Mouse (Mus musculus) liver, adult 2 months (tissue): Measurements from ENCODE around the gene Becn1. TPM values are rescaled to one million over a fixed set of nuclear protein-coding genes. Genes with fewer than 3 reads are reported as not detected.
A peak's percentile ranks its signal among the peaks of the same experiment; 100 is the strongest.

ENCODE experiments used
- DNase-seq: peaks from one replicate; pipeline ENCODE4 v3.0.0-alpha.2; 2011; ENCODE audit warnings: low read depth, low spot score; ENCODE audit errors: extremely low read depth
- H3K27ac ChIP-seq: fragments of 200-500 bp; replicated peaks from 2 replicates; pipeline ENCODE4 v1.5.1; 2012; ENCODE audit warnings: low read depth, mild to moderate bottlenecking, control low read depth, inconsistent platforms, low read length; ENCODE audit not compliant: insufficient read depth
- H3K27me3 ChIP-seq: fragments of 200-500 bp; 2 replicates; pipeline ENCODE4 v1.6.1; 2012; ENCODE audit warnings: mild to moderate bottlenecking, moderate library complexity, low read length, inconsistent platforms; ENCODE audit not compliant: control insufficient read depth, insufficient read depth
- H3K36me3 ChIP-seq: fragments of 200-500 bp; 2 replicates; pipeline ENCODE4 v1.6.1; 2012; ENCODE audit warnings: low read length, inconsistent platforms; ENCODE audit not compliant: control insufficient read depth, insufficient read depth
- H3K4me1 ChIP-seq: fragments of 200-500 bp; 2 replicates; pipeline ENCODE4 v1.6.1; 2011; ENCODE audit warnings: low read length; ENCODE audit not compliant: control insufficient read depth, insufficient read depth
- H3K4me3 ChIP-seq: fragments of 200-500 bp; 2 replicates; pipeline ENCODE4 v1.5.1; 2011; ENCODE audit warnings: low read depth, mild to moderate bottlenecking, control low read depth, low read length, moderate library complexity; ENCODE audit not compliant: insufficient read depth
- H3K79me2 ChIP-seq: fragments of 200-500 bp; 2 replicates; pipeline ENCODE4 v1.6.1; 2012; ENCODE audit warnings: inconsistent platforms, mild to moderate bottlenecking, low read length, moderate library complexity; ENCODE audit not compliant: control insufficient read depth, insufficient read depth
- H3K9ac ChIP-seq: fragments of 200-500 bp; 2 replicates; pipeline ENCODE4 v1.6.1; 2012; ENCODE audit warnings: low read depth, mild to moderate bottlenecking, control low read depth, inconsistent platforms, low read length
- CTCF ChIP-seq: fragments of 200-500 bp; IDR thresholded peaks from 2 replicates; pipeline ENCODE4 v1.5.1; 2011; ENCODE audit warnings: low read depth, low read length, control low read depth
- POLR2A ChIP-seq: fragments of 200-500 bp; IDR thresholded peaks from 2 replicates; pipeline ENCODE4 v1.6.1; 2011; ENCODE audit warnings: low read length, control low read depth; ENCODE audit not compliant: insufficient read depth; ENCODE audit errors: extremely low read depth
- WGBS: fragments of 180-500 bp; shearing (Covaris S2); methylation state at CpG from one replicate; pipeline ENCODE4 v1.1.7; 2018; 5-methylcytosine and 5-hydroxymethylcytosine counted together
- polyA plus RNA-seq: library from polyadenylated mRNA; depleted of rRNA; stranded (reverse); fragments of >200 nt; gene quantifications from 2 replicates; pipeline ENCODE4 v1.2.3, GENCODE M21; 2012; rRNA removed
- total RNA-seq: library from RNA; depleted of rRNA; stranded (reverse); fragments of >200 nt; gene quantifications from 2 replicates; pipeline ENCODE4 v1.2.3, GENCODE M21; 2014; rRNA removed

The Becn1 gene
- total and polyA plus RNA-seq, 2 experiments: 50.8 to 57.8 TPM

GRCm38 (mm10) chr11:101246702-101247012 is 55.4 kb downstream of the Becn1 start:
- Histone ChIP-seq H3K36me3 (no peaks in the 10 kb centered on the region), H3K9ac (peak overlapping the region; percentile 87), H3K79me2 (no peaks in the 10 kb centered on the region), H3K4me1 (peaks cover 1% of the 10 kb centered on the region; the same call in 1 of the 2 replicates), H3K27ac (peak overlapping the region; percentile 70), H3K27me3 (peaks cover 8% of the 10 kb centered on the region; the same call in 1 of the 2 replicates), H3K4me3 (peak overlapping the region; percentile 97)
- DNase-seq: no peak
- WGBS: 61% methylated on average over 7 of the region's 7 CpGs
- TF ChIP-seq CTCF: no peak
- TF ChIP-seq POLR2A: no peak

- Histone ChIP-seq H3K4me1 (peaks cover 1% of the 10 kb centered on the region; the same call in 1 of the 2 replicates), H3K27me3 (peaks cover 8% of the 10 kb centered on the region; the same call in 1 of the 2 replicates), H3K9ac (peak within 1 kb of the TSS; percentile 87), H3K27ac (peak within 1 kb of the TSS; percentile 83), H3K79me2 (no peaks in the 10 kb centered on the region), H3K4me3 (peak within 1 kb of the TSS; percentile 97), H3K36me3 (no peaks in the 10 kb centered on the region)
- no peak for TF ChIP-seq CTCF
- no peak for TF ChIP-seq POLR2A
- 7% methylated on average over 61 of the region's 63 CpGs for WGBS
- DNase-seq: no peak
These were observed 56.0 kb downstream of the Becn1 start, which contains the start of gene Ramp2 for GRCm38 (mm10) chr11:101245855-101246701. Ramp2 (plus strand) TSS chr11:101246028.

- Histone ChIP-seq H3K36me3 (no peaks in the 10 kb centered on the region), H3K9ac (no peak overlapping the region), H3K79me2 (no peaks in the 10 kb centered on the region), H3K4me3 (no peak overlapping the region), H3K27ac (peak overlapping the region; percentile 26; the same call in 1 of the 2 replicates), H3K4me1 (peaks cover 1% of the 10 kb centered on the region; the same call in 1 of the 2 replicates), H3K27me3 (peaks cover 8% of the 10 kb centered on the region; the same call in 1 of the 2 replicates)
- DNase-seq: peak; percentile 69
- TF ChIP-seq POLR2A: no peak
- TF ChIP-seq CTCF: no peak
- 25% methylated on average over 4 of the region's 4 CpGs for whole genome bisulfite sequencing
These were observed 57.0 kb downstream of the Becn1 start for GRCm38 (mm10) chr11:101245071-101245470.

GRCm38 (mm10) chr11:101238071-101238647 is 63.9 kb downstream of the Becn1 start:
- Histone ChIP-seq H3K9ac (no peak overlapping the region), H3K79me2 (no peaks in the 10 kb centered on the region), H3K27ac (no peak overlapping the region), H3K4me3 (no peak overlapping the region), H3K36me3 (no peaks in the 10 kb centered on the region), H3K4me1 (no peaks in the 10 kb centered on the region), H3K27me3 (no peaks in the 10 kb centered on the region)
- 66% methylated on average over 5 of the region's 5 CpGs for WGBS
- no peak for TF ChIP-seq POLR2A
- no peak for TF ChIP-seq CTCF
- DNase-seq: no peak

- no peaks in the 10 kb centered on the region for H3K4me1 ChIP-seq
- TF ChIP-seq CTCF: no peak
- no peak for TF ChIP-seq POLR2A
- no peak overlapping the region for H3K4me3 ChIP-seq
- H3K9ac ChIP-seq: no peak overlapping the region
- no peak overlapping the region for H3K27ac ChIP-seq
- no peaks in the 10 kb centered on the region for H3K79me2 ChIP-seq
- no peaks in the 10 kb centered on the region for H3K36me3 ChIP-seq
- no peaks in the 10 kb centered on the region for H3K27me3 ChIP-seq
- no peak for DNase-seq
- WGBS: 96% methylated on average over 5 of the region's 5 CpGs
These were observed 65.3 kb downstream of the Becn1 start for GRCm38 (mm10) chr11:101236782-101237181.

Other genes with a start within 250 kb of the Becn1 start
Only the 30 nearest of the 31 such genes appear.
- gene Naglu, start 232.3 kb downstream of the Becn1 start, total RNA-seq: 22.1 and 23.6 TPM in 2 replicates
- gene Naglu, start 232.3 kb downstream of the Becn1 start, polyA plus RNA-seq: 33.8 and 38.8 TPM in 2 replicates
- 0.27 and 0.37 TPM in 2 replicates for gene Hsd17b1, start 223.9 kb downstream of the Becn1 start, total RNA-seq
- gene Hsd17b1, start 223.9 kb downstream of the Becn1 start, polyA plus RNA-seq: 0.12 and 0.37 TPM in 2 replicates
- 84.0 and 89.9 TPM in 2 replicates for gene Coasy, start 219.7 kb downstream of the Becn1 start, total RNA-seq
- 182 and 194 TPM in 2 replicates for gene Coasy, start 219.7 kb downstream of the Becn1 start, polyA plus RNA-seq
- gene Mlx, start 215.0 kb downstream of the Becn1 start, total RNA-seq: 33.5 and 34.4 TPM in 2 replicates
- 34.8 and 39.8 TPM in 2 replicates for gene Mlx, start 215.0 kb downstream of the Becn1 start, polyA plus RNA-seq
- 0.55 and 0.67 TPM in 2 replicates for gene Psmc3ip, start 206.8 kb downstream of the Becn1 start, total RNA-seq
- 0.20 and 0.39 TPM in 2 replicates for gene Psmc3ip, start 206.8 kb downstream of the Becn1 start, polyA plus RNA-seq
- gene Retreg3, start 182.4 kb downstream of the Becn1 start, total RNA-seq: 46.2 and 46.3 TPM in 2 replicates
- gene Retreg3, start 182.4 kb downstream of the Becn1 start, polyA plus RNA-seq: 61.2 and 61.5 TPM in 2 replicates
- gene Tubg1, start 182.3 kb downstream of the Becn1 start, total RNA-seq: 7.6 and 9.2 TPM in 2 replicates
- 11.9 and 17.6 TPM in 2 replicates for gene Tubg1, start 182.3 kb downstream of the Becn1 start, polyA plus RNA-seq
- gene Tubg2, start 146.4 kb downstream of the Becn1 start, total RNA-seq: not detected in 2 replicates
- gene Tubg2, start 146.4 kb downstream of the Becn1 start, polyA plus RNA-seq: 0.10 and 0.17 TPM in 2 replicates
- gene Cntnap1, start 131.8 kb downstream of the Becn1 start, total RNA-seq: 0.40 and 0.46 TPM in 2 replicates
- 0.87 and 0.88 TPM in 2 replicates for gene Cntnap1, start 131.8 kb downstream of the Becn1 start, polyA plus RNA-seq
- gene Plekhh3, start 130.9 kb downstream of the Becn1 start, total RNA-seq: 3.9 and 4.0 TPM in 2 replicates
- 10.5 and 11.5 TPM in 2 replicates for gene Plekhh3, start 130.9 kb downstream of the Becn1 start, polyA plus RNA-seq
- 0.13 TPM in 1 of 2 replicates, not detected in the other for gene Ccr10, start 126.8 kb downstream of the Becn1 start, total RNA-seq
- 0.05 and 0.13 TPM in 2 replicates for gene Ccr10, start 126.8 kb downstream of the Becn1 start, polyA plus RNA-seq
- gene Ezh1, start 75.8 kb downstream of the Becn1 start, total RNA-seq: 10.5 and 10.8 TPM in 2 replicates
- 7.5 and 9.2 TPM in 2 replicates for gene Ezh1, start 75.8 kb downstream of the Becn1 start, polyA plus RNA-seq
- gene Ramp2, start 56.3 kb downstream of the Becn1 start, total RNA-seq: 4.9 and 6.6 TPM in 2 replicates
- 16.4 and 22.5 TPM in 2 replicates for gene Ramp2, start 56.3 kb downstream of the Becn1 start, polyA plus RNA-seq
- gene Vps25, start 48.6 kb downstream of the Becn1 start, total RNA-seq: 35.6 and 43.8 TPM in 2 replicates
- gene Vps25, start 48.6 kb downstream of the Becn1 start, polyA plus RNA-seq: 109 and 122 TPM in 2 replicates
- 0.37 and 0.40 TPM in 2 replicates for gene Wnk4, start 41.7 kb downstream of the Becn1 start, total RNA-seq
- gene Wnk4, start 41.7 kb downstream of the Becn1 start, polyA plus RNA-seq: 0.32 and 1.1 TPM in 2 replicates
- gene Cntd1, start 23.3 kb downstream of the Becn1 start, total RNA-seq: not detected in 2 replicates
- not detected in 2 replicates for gene Cntd1, start 23.3 kb downstream of the Becn1 start, polyA plus RNA-seq
- gene Coa3, start 23.2 kb downstream of the Becn1 start, total RNA-seq: 74.7 and 96.8 TPM in 2 replicates
- gene Coa3, start 23.2 kb downstream of the Becn1 start, polyA plus RNA-seq: 289 and 376 TPM in 2 replicates
- 15.8 and 16.8 TPM in 2 replicates for gene Psme3, start 13.9 kb upstream of the Becn1 start, total RNA-seq
- gene Psme3, start 13.9 kb upstream of the Becn1 start, polyA plus RNA-seq: 34.5 and 37.9 TPM in 2 replicates
- gene Aoc2, start 22.8 kb upstream of the Becn1 start, total RNA-seq: 0.40 and 0.46 TPM in 2 replicates
- gene Aoc2, start 22.8 kb upstream of the Becn1 start, polyA plus RNA-seq: 0.91 and 1.7 TPM in 2 replicates
- 0.13 and 0.18 TPM in 2 replicates for gene Aoc3, start 28.3 kb upstream of the Becn1 start, total RNA-seq
- 0.05 and 0.16 TPM in 2 replicates for gene Aoc3, start 28.3 kb upstream of the Becn1 start, polyA plus RNA-seq
- gene G6pc, start 65.3 kb upstream of the Becn1 start, total RNA-seq: 121 and 144 TPM in 2 replicates
- 115 and 146 TPM in 2 replicates for gene G6pc, start 65.3 kb upstream of the Becn1 start, polyA plus RNA-seq
- gene Aarsd1, start 115.3 kb upstream of the Becn1 start, total RNA-seq: 21.3 and 22.2 TPM in 2 replicates
- 18.6 and 19.8 TPM in 2 replicates for gene Aarsd1, start 115.3 kb upstream of the Becn1 start, polyA plus RNA-seq
- gene Gm27029, start 122.5 kb upstream of the Becn1 start, total RNA-seq: 0.20 and 0.65 TPM in 2 replicates
- 0.10 and 0.37 TPM in 2 replicates for gene Gm27029, start 122.5 kb upstream of the Becn1 start, polyA plus RNA-seq
- 2.8 and 3.1 TPM in 2 replicates for gene Rundc1, start 122.8 kb upstream of the Becn1 start, total RNA-seq
- 8.6 and 8.9 TPM in 2 replicates for gene Rundc1, start 122.8 kb upstream of the Becn1 start, polyA plus RNA-seq
- gene Ptges3l, start 123.0 kb upstream of the Becn1 start, total RNA-seq: 0.27 and 0.46 TPM in 2 replicates
- gene Ptges3l, start 123.0 kb upstream of the Becn1 start, polyA plus RNA-seq: 0.93 and 1.1 TPM in 2 replicates
- gene Rpl27, start 140.0 kb upstream of the Becn1 start, total RNA-seq: 236 and 259 TPM in 2 replicates
- gene Rpl27, start 140.0 kb upstream of the Becn1 start, polyA plus RNA-seq: 193 and 230 TPM in 2 replicates
- gene Ifi35, start 146.1 kb upstream of the Becn1 start, total RNA-seq: 24.6 and 37.1 TPM in 2 replicates
- 33.8 and 43.6 TPM in 2 replicates for gene Ifi35, start 146.1 kb upstream of the Becn1 start, polyA plus RNA-seq
- gene Rnd2, start 162.7 kb upstream of the Becn1 start, total RNA-seq: 5.5 and 8.0 TPM in 2 replicates
- gene Rnd2, start 162.7 kb upstream of the Becn1 start, polyA plus RNA-seq: 18.9 and 22.3 TPM in 2 replicates
- 11.0 and 11.2 TPM in 2 replicates for gene Vat1, start 163.9 kb upstream of the Becn1 start, total RNA-seq
- 30.4 and 33.4 TPM in 2 replicates for gene Vat1, start 163.9 kb upstream of the Becn1 start, polyA plus RNA-seq
- gene Brca1, start 249.7 kb upstream of the Becn1 start, total RNA-seq: 3.3 and 4.2 TPM in 2 replicates
- gene Brca1, start 249.7 kb upstream of the Becn1 start, polyA plus RNA-seq: 0.18 and 0.22 TPM in 2 replicates